Mouse (Mus musculus) bone marrow macrophage, adult 2 months (primary cell): ENCODE results near the gene Gars.

Experiments used
- CTCF ChIP-seq: IDR thresholded peaks from 2 replicates; pipeline ENCODE4 v1.5.1; 2012; ENCODE audit warnings: low read depth, mild to moderate bottlenecking, low read length, moderate library complexity
- POLR2A ChIP-seq: IDR thresholded peaks from 2 replicates; pipeline ENCODE4 v1.6.1; 2012; ENCODE audit warnings: mild to moderate bottlenecking, low read depth, low read length, borderline replicate concordance

DNA sequence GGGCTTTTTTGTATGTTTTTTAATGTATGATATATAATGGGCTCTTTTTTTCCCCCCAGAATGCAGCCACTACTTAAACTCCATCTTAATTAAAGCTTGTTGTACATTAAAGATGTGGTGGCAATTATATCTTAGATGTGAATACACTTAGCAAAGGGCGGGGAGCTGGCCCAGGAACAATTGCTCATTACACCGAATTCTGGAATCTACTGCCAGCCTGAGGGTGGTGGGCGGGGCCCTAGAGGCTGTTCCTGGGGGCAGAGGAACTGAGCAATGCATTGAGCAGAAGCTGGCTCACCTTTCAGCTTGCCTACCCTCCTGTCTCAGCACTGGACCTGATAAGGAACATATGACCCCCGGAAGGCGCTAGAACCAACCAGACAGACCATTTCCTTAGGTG is 60.8 kb downstream of the Gars start:
- no peak for TF ChIP-seq CTCF
- no peak for TF ChIP-seq POLR2A
